Mouse (Mus musculus) left cerebral cortex, adult 8-10 months (tissue): ENCODE results near the gene Jazf1. TPM values are rescaled to one million over a fixed set of nuclear protein-coding genes. Genes with fewer than 3 reads are reported as not detected.

Source experiments
- DNase-seq, 2 experiments: peaks; one replicate each; pipeline ENCODE4 v3.0.0; 2022; ENCODE audit warnings: low spot score in 2 of 2
- total RNA-seq, 4 experiments: library from RNA; stranded (reverse); gene quantifications; 2 replicates each; pipeline ENCODE4 v1.2.4; 2022

Jazf1 gene
- 10 to 100 TPM; 21.6 to 24.8 (median 24.5) TPM for total RNA-seq

GRCm38 (mm10) chr6:53067989-53068874 is at the start of gene Jazf1:
Gene Jazf1, minus strand, starts transcription at chr6:53068631.
- DNase-seq, result peak; percentile 24 to 55

- no peak for DNase-seq
Measured at GRCm38 (mm10) chr6:53117855-53118254, 49.4 kb upstream of the Jazf1 start.

- no peak for DNase-seq
Measured at GRCm38 (mm10) chr6:53086879-53087278, 18.4 kb upstream of the Jazf1 start.

- peak in 1 of 2 experiments; percentile 50 for DNase-seq
Measured at GRCm38 (mm10) chr6:53081241-53081640, 12.8 kb upstream of the Jazf1 start.

- no peak for DNase-seq
Measured at GRCm38 (mm10) chr6:53078671-53079070, 10.2 kb upstream of the Jazf1 start.

GRCm38 (mm10) chr6:53071732-53072131 is 3.3 kb upstream of the Jazf1 start:
- no peak for DNase-seq

- DNase-seq, result no peak
Measured at GRCm38 (mm10) chr6:53069976-53070575, 1.6 kb upstream of the Jazf1 start.

- peak in 1 of 2 experiments; percentile 16 for DNase-seq
Measured at GRCm38 (mm10) chr6:53068875-53069178, 396 bp upstream of the Jazf1 start.

GRCm38 (mm10) chr6:53067446-53067988 is 914 bp downstream of the Jazf1 start:
- peak; percentile 15 to 25 for DNase-seq

GRCm38 (mm10) chr6:53066978-53067377 is 1.5 kb downstream of the Jazf1 start:
- DNase-seq, result no peak

- no peak for DNase-seq
Measured at GRCm38 (mm10) chr6:53064070-53064469, 4.4 kb downstream of the Jazf1 start.

GRCm38 (mm10) chr6:53054909-53055308 is 13.5 kb downstream of the Jazf1 start:
- no peak for DNase-seq

- no peak for DNase-seq
Measured at GRCm38 (mm10) chr6:53045501-53045900, 22.9 kb downstream of the Jazf1 start.

- no peak for DNase-seq
Measured at GRCm38 (mm10) chr6:53038176-53038575, 30.3 kb downstream of the Jazf1 start.

GRCm38 (mm10) chr6:53034362-53035011 is 33.9 kb downstream of the Jazf1 start:
- no peak for DNase-seq

GRCm38 (mm10) chr6:53032730-53033484 is 35.5 kb downstream of the Jazf1 start:
- DNase-seq, result no peak

GRCm38 (mm10) chr6:53022069-53022468 is 46.4 kb downstream of the Jazf1 start:
- DNase-seq, result no peak

- no peak for DNase-seq
Measured at GRCm38 (mm10) chr6:53021081-53021480, 47.4 kb downstream of the Jazf1 start.

GRCm38 (mm10) chr6:53017357-53018205 is 50.9 kb downstream of the Jazf1 start:
- no peak for DNase-seq
